Mouse (Mus musculus): ENCODE measurements at regions not wholly inside any gene's neighbourhood (a gene's known extent, or its start where the extent isn't known, plus 50 kb on each side); places are given as distances from the start of the nearest gene placed in this dataset.

- DNase-seq (ENCODE audit: low spot score): no peak
Measured at GRCm38 (mm10) chr16:55663946-55664345, 174.8 kb downstream of the Nfkbiz start.

- DNase-seq (ENCODE audit: low spot score): no peak
Measured at GRCm38 (mm10) chr16:55636667-55637450, 201.8 kb downstream of the Nfkbiz start.

- no peak for DNase-seq (ENCODE audit: low spot score)
Measured at GRCm38 (mm10) chr16:55636224-55636623, 202.5 kb downstream of the Nfkbiz start.

- DNase-seq (ENCODE audit: low spot score): no peak
Measured at GRCm38 (mm10) chr16:55634691-55635090, 204.0 kb downstream of the Nfkbiz start.

GRCm38 (mm10) chr16:55632220-55632619 is 206.5 kb downstream of the Nfkbiz start:
- DNase-seq (ENCODE audit: low spot score): no peak

- DNase-seq (ENCODE audit: low spot score): no peak
Measured at GRCm38 (mm10) chr16:55631637-55632036, 207.1 kb downstream of the Nfkbiz start.

- no peak for DNase-seq (ENCODE audit: low spot score)
Measured at GRCm38 (mm10) chr16:55631048-55631447, 207.7 kb downstream of the Nfkbiz start.

GRCm38 (mm10) chr16:55627531-55627930 is 211.2 kb downstream of the Nfkbiz start:
- no peak for DNase-seq (ENCODE audit: low spot score)

- DNase-seq (ENCODE audit: low spot score): no peak
Measured at GRCm38 (mm10) chr16:55623422-55623821, 215.3 kb downstream of the Nfkbiz start.

GRCm38 (mm10) chr16:55619731-55620130 is 219.0 kb downstream of the Nfkbiz start:
- no peak for DNase-seq (ENCODE audit: low spot score)

GRCm38 (mm10) chr16:55617958-55618357 is 220.7 kb downstream of the Nfkbiz start:
- no peak for DNase-seq (ENCODE audit: low spot score)

GRCm38 (mm10) chr16:55617506-55617905 is 221.2 kb downstream of the Nfkbiz start:
- DNase-seq (ENCODE audit: low spot score): no peak

- no peak for DNase-seq (ENCODE audit: low spot score)
Measured at GRCm38 (mm10) chr16:55616408-55617120, 222.1 kb downstream of the Nfkbiz start.

GRCm38 (mm10) chr16:55612873-55613272 is 225.8 kb downstream of the Nfkbiz start:
- no peak for DNase-seq (ENCODE audit: low spot score)

GRCm38 (mm10) chr16:55612001-55612400 is 226.7 kb downstream of the Nfkbiz start:
- DNase-seq (ENCODE audit: low spot score): no peak

GRCm38 (mm10) chr16:55611172-55611571 is 227.5 kb downstream of the Nfkbiz start:
- DNase-seq (ENCODE audit: low spot score): no peak

- DNase-seq (ENCODE audit: low spot score): no peak
Measured at GRCm38 (mm10) chr16:55608361-55608760, 230.3 kb downstream of the Nfkbiz start.

GRCm38 (mm10) chr16:55606447-55607239 is 232.1 kb downstream of the Nfkbiz start:
- DNase-seq (ENCODE audit: low spot score): no peak

- no peak for DNase-seq (ENCODE audit: low spot score)
Measured at GRCm38 (mm10) chr16:55603611-55604010, 235.1 kb downstream of the Nfkbiz start.

- DNase-seq (ENCODE audit: low spot score): no peak
Measured at GRCm38 (mm10) chr16:55589382-55589956, 249.2 kb downstream of the Nfkbiz start.

GRCm38 (mm10) chr16:55587138-55587537 is 251.6 kb downstream of the Nfkbiz start:
- no peak for DNase-seq (ENCODE audit: low spot score)

- no peak for DNase-seq (ENCODE audit: low spot score)
Measured at GRCm38 (mm10) chr16:55582906-55583305, 255.8 kb downstream of the Nfkbiz start.
